Mouse (Mus musculus): ENCODE data around the gene Tanc2. TPM values are rescaled to one million over a fixed set of nuclear protein-coding genes. Genes with fewer than 3 reads are reported as not detected.

The Tanc2 gene
- 27.7 and 29.5 TPM in 2 replicates for polyA plus RNA-seq (2012; rRNA removed)

DNA sequence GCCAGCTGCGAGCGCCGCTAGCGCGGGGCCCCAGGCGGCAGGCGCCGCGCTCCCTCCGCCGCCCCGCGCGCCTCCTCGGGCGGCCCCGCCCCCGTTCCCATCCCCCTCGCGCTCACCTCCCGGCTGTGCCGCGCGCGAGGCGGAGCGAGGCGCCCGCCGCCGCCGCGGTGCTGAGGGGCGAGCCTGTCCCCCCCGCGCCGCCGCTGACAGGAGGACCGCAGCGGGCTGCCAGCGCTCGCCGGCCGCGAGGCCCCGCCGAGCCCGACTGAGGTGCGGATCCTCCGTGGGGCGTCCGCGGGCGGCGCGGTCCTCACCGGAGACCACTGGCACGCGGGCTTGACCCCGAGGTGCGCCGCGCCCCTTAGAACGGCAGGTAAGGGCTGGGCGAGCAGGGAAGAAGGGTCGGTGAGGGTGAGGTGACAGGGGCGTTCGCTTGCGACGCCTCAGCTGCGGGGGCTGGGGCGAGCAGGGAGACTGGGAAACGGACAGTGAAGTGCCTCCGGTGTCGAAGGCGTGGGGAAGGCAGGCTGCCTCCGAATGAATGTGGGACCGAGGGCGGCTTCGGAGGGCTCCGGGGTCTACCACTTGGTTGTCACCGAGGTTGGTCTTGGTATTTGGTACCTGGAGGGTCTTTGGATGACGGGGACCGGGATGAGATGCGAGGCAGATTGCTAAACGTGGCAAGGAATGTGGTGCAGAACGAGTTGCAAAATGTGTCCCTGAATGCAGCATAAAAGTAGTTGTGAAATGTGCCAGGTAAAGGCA, at the start of gene Tanc2:
TSS of gene Tanc2 (plus strand) at position 110 of the 765 bp plus-strand sequence.

DNA sequence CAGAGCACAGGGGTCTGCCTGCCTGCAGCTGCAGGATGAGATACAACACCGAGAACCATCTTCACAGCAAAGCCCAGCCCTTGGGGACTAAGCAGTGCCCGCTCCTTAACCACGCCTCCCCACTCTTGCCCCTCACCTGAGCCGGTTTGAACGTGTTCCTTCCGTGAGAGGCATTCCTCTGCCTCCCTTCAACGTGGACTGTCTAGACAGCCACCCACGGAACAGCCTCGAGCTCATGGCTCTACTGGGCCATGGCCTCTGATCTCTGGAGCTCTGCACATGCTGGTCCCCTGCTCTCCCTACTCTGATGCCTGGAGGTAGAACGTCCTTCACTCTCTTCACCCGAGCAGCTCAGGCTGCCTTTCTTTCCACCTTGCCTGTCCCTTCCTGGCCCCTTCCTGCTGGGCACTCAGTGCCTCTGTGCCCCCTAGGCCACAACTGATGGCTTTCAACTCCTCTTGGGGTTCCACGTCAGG, 363.2 kb downstream of the Tanc2 start, which contains the start of gene Cyb561:
TSS of gene Cyb561 (minus strand) at position 426 of the 476 bp plus-strand sequence.

DNA sequence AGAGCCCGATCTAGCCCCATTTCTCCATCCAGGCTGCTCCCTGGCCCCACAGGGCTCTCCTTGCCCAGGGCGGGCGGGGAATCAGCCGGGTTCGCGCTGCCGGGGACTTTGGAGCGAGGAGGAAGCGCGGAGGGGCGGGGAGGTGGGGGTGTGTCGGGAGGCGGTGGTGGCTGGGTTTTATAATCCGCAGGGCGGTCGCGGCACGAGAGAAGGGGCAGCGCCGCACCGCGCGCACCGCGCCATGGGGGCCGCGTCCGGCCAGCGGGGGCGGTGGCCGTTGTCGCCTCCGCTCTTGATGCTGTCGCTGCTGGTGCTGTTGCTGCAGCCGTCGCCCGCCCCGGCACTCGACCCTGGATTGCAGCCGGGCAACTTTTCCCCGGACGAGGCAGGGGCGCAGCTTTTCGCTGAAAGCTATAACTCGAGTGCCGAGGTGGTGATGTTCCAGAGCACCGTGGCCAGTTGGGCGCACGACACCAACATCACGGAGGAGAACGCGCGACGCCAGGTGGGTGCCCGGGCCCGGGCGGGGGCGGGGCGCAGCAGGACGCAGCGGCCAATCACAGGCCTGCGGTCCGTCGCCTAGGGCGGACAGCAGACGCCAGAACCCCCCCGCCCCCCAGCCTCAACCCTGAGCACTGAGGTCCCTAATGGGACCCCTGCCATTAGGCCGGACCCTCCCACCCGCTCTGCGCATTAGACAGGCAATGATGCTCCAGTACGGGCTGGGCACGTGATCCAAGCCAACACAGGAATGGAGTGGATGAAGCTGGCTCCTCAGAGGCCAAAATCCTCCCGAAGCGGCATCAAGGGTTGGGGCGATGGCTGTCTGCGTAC, 378.2 kb downstream of the Tanc2 start, which contains the start of gene Ace:
TSS of gene Ace (plus strand) at position 205 of the 834 bp plus-strand sequence.

Other genes with a start within 250 kb of the Tanc2 start
- 0.63 and 0.76 TPM in 2 replicates for gene March10, start 133.3 kb upstream of the Tanc2 start, polyA plus RNA-seq (2012; rRNA removed)

Data from ovary, adult 2 months (tissue).